Mouse (Mus musculus) liver, embryonic 11.5 days (tissue): ENCODE data around the gene Olfr45. TPM values are rescaled to one million over a fixed set of nuclear protein-coding genes. Genes with fewer than 3 reads are reported as not detected.
"Not testable (repeated sequence)": the region's sequence is repeated elsewhere in the genome, so short reads cannot be mapped to it uniquely, and the experiment has no call there.

Source experiments
- ATAC-seq: fragments of 200-750 bp; cut with Nextera tagmentation; replicated peaks from 2 replicates; pipeline ENCODE4 v1.8.0; 2017; ENCODE audit warnings: moderate number of reproducible peaks, mild to moderate bottlenecking, moderate TSS enrichment, moderate library complexity; ENCODE audit not compliant: low FRiP score
- DNase-seq: peaks from one replicate; pipeline ENCODE4 v3.0.0-alpha.2; 2017; ENCODE audit warnings: low spot score
- H3K27ac ChIP-seq: fragments of 300-500 bp; sonication (generic); 2 replicates; pipeline ENCODE4 v1.5.1; 2014; ENCODE audit warnings: mild to moderate bottlenecking, low read depth, low read length, control low read depth
- H3K27me3 ChIP-seq: fragments of 300-500 bp; sonication (generic); replicated peaks from 2 replicates; pipeline ENCODE4 v1.6.1; 2014; ENCODE audit warnings: low read length, mixed read lengths; ENCODE audit not compliant: control insufficient read depth, insufficient read depth
- H3K36me3 ChIP-seq: fragments of 300-500 bp; sonication (generic); 2 replicates; pipeline ENCODE4 v1.6.1; 2014; ENCODE audit warnings: mild to moderate bottlenecking, low read length, moderate library complexity, mixed read lengths; ENCODE audit not compliant: control insufficient read depth, insufficient read depth
- H3K4me1 ChIP-seq: fragments of 300-500 bp; sonication (generic); replicated peaks from 2 replicates; pipeline ENCODE4 v1.6.1; 2014; ENCODE audit warnings: low read length, mixed read lengths; ENCODE audit not compliant: control insufficient read depth, insufficient read depth
- H3K4me2 ChIP-seq: fragments of 300-500 bp; sonication (generic); 2 replicates; pipeline ENCODE4 v1.6.1; 2014; ENCODE audit warnings: mild to moderate bottlenecking, control low read depth, moderate library complexity
- H3K4me3 ChIP-seq: fragments of 300-500 bp; sonication (generic); 2 replicates; pipeline ENCODE4 v1.5.1; 2014; ENCODE audit warnings: low read depth, low read length, control low read depth
- H3K9ac ChIP-seq: fragments of 300-500 bp; sonication (generic); 2 replicates; pipeline ENCODE4 v1.6.1; 2014; ENCODE audit warnings: low read depth, low read length, control low read depth
- H3K9me3 ChIP-seq: fragments of 300-500 bp; sonication (generic); 2 replicates; pipeline ENCODE4 v1.6.1; 2016; ENCODE audit warnings: low read length, inconsistent platforms, mixed read lengths; ENCODE audit not compliant: control insufficient read depth
- WGBS: fragments of 180-500 bp; shearing (Covaris S2); extraction: QIAGEN DNeasy Blood & Tissue Kit; methylation state at CpG from one replicate; pipeline ENCODE4 v1.1.7; 2014; 5-methylcytosine and 5-hydroxymethylcytosine counted together
- polyA plus RNA-seq: library from polyadenylated mRNA; unstranded; fragments of >200 nt; fragmentation: Nextera tagmentation; extraction: Ambion mirVana; gene quantifications from 2 replicates; pipeline ENCODE4 v1.2.1, GENCODE M21; 2014

The Olfr45 gene
- polyA plus RNA-seq, result not detected in 2 replicates

DNA sequence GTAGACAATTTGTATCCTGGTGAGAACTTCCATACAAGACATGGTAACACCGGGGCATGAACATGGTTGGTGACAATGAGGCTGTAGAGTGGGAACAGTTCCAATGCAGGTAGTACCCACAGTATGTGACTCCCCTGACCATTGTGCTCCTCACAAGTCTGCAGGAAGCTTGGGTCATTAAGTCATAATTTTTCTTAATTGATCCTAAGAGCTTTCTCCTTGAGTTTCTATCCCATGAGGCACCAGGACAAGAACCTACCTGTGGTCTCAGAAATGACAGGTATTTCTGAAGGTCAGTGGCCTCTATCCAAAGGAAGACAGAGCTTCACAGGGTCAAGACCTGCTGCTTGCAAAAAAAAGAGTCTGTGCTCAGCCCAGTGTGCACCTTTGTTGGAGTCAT is at the start of gene Olfr45:
Gene Olfr45, plus strand, starts transcription at position 301 of the 400 bp plus-strand sequence.
- no peaks in the 10 kb centered on the region for H3K27me3 ChIP-seq
- no peak within 1 kb of the TSS for H3K4me3 ChIP-seq
- H3K4me1 ChIP-seq, result no peaks in the 10 kb centered on the region
- H3K4me2 ChIP-seq, result no peak within 1 kb of the TSS
- no peaks in the 10 kb centered on the region for H3K36me3 ChIP-seq
- 84% methylated on average over 1 of the region's 1 CpGs for WGBS
- no peak within 1 kb of the TSS for H3K27ac ChIP-seq
- H3K9ac ChIP-seq, result no peak within 1 kb of the TSS
- no peak for ATAC-seq
- H3K9me3 ChIP-seq, result no peaks in the 10 kb centered on the region
- DNase-seq, result no peak

DNA sequence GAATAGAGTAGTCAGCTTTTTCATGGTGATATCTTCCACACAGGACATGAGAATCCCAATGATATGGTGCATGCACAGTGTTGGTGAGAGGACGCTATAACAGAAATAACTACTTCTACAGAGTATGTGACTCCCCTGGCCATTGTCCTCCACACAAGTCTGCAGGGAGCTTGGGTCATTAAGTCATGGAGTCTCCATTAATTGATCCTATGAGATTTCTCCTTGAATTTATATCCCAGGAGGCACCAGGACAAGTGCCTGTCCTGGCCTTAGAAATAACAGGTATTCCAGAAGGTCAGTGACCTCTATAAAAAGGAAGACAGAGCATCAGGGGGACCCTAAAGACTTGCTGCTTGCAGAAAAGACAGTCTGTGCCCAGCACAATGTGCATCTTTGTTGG is 35.6 kb upstream of the Olfr45 start, which contains the start of gene Olfr53:
Gene Olfr53, plus strand, starts transcription at position 301 of the 400 bp plus-strand sequence.
- Histone ChIP-seq H3K4me3 (no peak within 1 kb of the TSS), H3K9me3 (no peaks in the 10 kb centered on the region), H3K4me2 (no peak within 1 kb of the TSS), H3K4me1 (no peaks in the 10 kb centered on the region), H3K27me3 (no peaks in the 10 kb centered on the region), H3K36me3 (no peaks in the 10 kb centered on the region), H3K9ac (no peak within 1 kb of the TSS), H3K27ac (no peak within 1 kb of the TSS)
- WGBS, result 73% methylated on average over 1 of the region's 1 CpGs
- ATAC-seq, result no peak
- no peak for DNase-seq

DNA sequence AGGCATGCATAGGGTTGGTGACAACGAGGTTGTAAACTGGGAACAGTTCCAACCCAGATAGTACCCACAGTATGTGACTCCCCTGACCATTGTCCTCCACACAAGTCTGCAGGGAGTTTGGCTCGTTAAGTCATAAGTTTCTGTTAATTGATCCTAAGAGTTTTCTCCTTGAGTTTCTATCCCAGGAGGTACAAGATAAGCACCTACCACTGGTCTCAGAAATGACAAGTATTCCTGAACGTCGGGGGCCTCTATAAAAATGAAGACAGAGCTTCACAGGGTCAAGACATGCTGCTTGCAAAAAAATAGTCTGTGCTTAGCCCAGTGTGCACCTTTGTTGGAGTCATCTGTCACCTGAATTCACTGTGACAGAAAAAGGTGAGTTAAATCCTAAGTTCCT is 22.1 kb upstream of the Olfr45 start, which contains the start of gene Olfr539:
Gene Olfr539, plus strand, starts transcription at position 301 of the 400 bp plus-strand sequence.
- Histone ChIP-seq H3K4me3 (no peak within 1 kb of the TSS), H3K4me1 (no peaks in the 10 kb centered on the region), H3K36me3 (no peaks in the 10 kb centered on the region), H3K4me2 (no peak within 1 kb of the TSS), H3K27me3 (no peaks in the 10 kb centered on the region), H3K27ac (no peak within 1 kb of the TSS), H3K9ac (no peak within 1 kb of the TSS), H3K9me3 (no peaks in the 10 kb centered on the region)
- DNase-seq (no peak), ATAC-seq (no peak)
- 65% methylated on average over 4 of the region's 4 CpGs for WGBS

DNA sequence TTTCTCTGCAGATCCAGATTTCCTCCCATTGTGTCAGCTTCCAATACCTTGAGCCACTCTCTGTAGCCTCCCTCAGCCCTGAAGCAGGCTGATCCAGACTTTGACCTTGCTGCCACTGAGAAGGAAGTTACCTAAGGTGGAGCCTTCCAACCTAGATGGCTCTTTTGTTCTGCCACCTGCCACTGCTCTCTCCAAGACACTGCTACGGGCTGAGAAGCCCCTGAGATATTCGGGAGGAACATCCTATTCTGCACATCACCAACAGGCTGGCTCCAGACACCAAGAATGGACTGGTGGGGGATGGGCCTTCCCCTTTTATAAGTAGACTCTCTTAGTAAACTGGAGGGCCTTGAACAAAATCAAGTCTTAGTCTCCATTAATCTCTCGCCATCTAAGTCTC is 11.1 kb upstream of the Olfr45 start:
- not testable (repeated sequence) for H3K9me3 ChIP-seq, H3K4me2 ChIP-seq, ATAC-seq, H3K4me1 ChIP-seq, H3K4me3 ChIP-seq, H3K27me3 ChIP-seq, DNase-seq, H3K27ac ChIP-seq, H3K36me3 ChIP-seq, H3K9ac ChIP-seq
- 68% methylated on average over 3 of the region's 3 CpGs for WGBS

DNA sequence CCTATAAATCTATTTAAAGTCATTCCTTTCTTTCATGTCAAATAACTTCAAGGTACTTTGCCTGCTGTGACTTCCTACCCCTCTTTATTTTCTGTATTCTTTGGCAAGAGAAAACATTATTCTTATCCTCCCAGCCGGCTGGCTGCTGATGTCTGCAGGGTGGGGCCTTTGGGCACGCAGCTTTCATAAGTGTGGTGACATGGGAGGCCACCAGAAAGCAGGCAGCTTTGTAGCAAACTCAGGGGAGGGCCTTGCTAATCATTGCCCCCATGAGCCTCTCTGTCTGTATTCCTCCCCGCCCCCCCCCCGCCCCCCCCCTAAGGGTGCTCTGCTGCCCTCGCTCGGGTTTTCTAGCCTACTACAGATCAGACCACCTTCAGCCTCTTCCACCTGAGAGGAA is 5.9 kb upstream of the Olfr45 start:
- no peak overlapping the region for H3K9ac ChIP-seq
- no peak overlapping the region for H3K4me3 ChIP-seq
- no peak overlapping the region for H3K27ac ChIP-seq
- ATAC-seq (no peak), DNase-seq (no peak)
- H3K4me1 ChIP-seq, result no peaks in the 10 kb centered on the region
- 9% methylated on average over 6 of the region's 6 CpGs for WGBS
- H3K9me3 ChIP-seq, result no peaks in the 10 kb centered on the region
- no peaks in the 10 kb centered on the region for H3K36me3 ChIP-seq
- no peaks in the 10 kb centered on the region for H3K27me3 ChIP-seq
- no peak overlapping the region for H3K4me2 ChIP-seq

DNA sequence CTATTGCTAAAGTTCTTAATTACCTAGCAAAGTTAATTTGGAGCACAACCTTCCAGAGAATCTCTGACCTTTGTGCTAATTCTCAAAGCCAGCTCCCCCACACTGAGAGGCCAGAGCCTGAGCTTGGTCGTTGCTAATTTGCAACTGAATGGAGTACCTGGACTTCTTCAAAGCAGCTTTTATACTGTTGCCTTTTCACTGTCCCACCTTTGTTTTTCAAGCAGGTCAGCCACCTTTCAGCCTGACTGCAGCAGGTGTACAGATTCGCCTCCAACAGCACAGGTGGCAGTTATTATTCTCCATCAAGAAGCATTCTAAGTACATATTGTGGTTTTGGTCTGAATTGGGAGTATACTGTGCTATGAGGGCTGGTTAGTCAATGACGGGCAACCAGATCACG is 2.2 kb upstream of the Olfr45 start:
- ATAC-seq, H3K4me2 ChIP-seq, H3K4me1 ChIP-seq, H3K4me3 ChIP-seq, H3K9ac ChIP-seq, H3K9me3 ChIP-seq, H3K36me3 ChIP-seq, H3K27ac ChIP-seq, DNase-seq, H3K27me3 ChIP-seq: not testable (repeated sequence)
- 62% methylated on average over 4 of the region's 4 CpGs for WGBS

DNA sequence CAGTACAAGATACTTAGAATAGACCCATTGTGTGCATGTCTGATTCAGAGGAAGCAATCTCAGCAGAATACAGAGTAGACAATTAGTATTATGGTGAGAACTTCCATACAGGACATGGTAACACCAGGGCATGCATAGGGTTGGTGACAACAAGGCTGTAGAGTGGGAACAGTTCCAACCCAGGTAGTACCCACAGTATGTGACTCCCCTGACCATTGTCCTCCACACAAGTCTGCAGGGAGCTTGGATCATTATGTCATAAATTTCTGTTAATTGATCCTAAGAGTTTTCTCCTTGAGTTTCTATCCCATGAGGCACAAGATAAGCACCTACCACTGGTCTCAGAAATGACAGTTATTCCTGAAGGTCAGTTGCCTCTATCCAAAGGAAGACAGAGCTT is 15.2 kb downstream of the Olfr45 start, which contains the start of gene Olfr541:
Gene Olfr541, plus strand, starts transcription at position 301 of the 400 bp plus-strand sequence.
- DNase-seq (no peak), ATAC-seq (no peak)
- Histone ChIP-seq H3K27ac (no peak within 1 kb of the TSS), H3K4me1 (no peaks in the 10 kb centered on the region), H3K27me3 (no peaks in the 10 kb centered on the region), H3K9me3 (no peaks in the 10 kb centered on the region), H3K4me3 (no peak within 1 kb of the TSS), H3K9ac (no peak within 1 kb of the TSS), H3K36me3 (no peaks in the 10 kb centered on the region), H3K4me2 (no peak within 1 kb of the TSS)

DNA sequence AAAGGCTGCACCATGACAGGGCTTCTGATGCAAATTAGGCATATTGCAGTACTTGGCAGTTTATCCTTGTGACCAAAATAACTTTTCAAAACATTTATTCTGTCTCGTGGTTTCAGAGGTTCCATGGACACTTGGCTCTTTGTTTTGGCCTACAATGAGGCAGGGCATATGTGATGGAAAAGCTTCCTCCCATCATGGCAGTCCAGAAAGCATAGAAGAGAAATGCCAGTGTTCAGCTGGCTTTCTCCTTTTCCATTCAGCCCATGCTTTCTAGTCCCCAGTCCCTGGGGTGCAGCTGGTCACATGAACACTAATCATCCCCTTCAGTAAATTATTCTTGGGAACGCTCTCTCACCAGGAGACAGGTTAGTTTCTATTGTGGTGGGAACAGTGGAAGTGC is 24.6 kb downstream of the Olfr45 start:
- no peaks in the 10 kb centered on the region for H3K4me1 ChIP-seq
- H3K27ac ChIP-seq, result no peak overlapping the region
- 76% methylated on average over 2 of the region's 2 CpGs for WGBS
- no peaks in the 10 kb centered on the region for H3K36me3 ChIP-seq
- no peak overlapping the region for H3K4me2 ChIP-seq
- no peak overlapping the region for H3K4me3 ChIP-seq
- H3K9me3 ChIP-seq, result no peaks in the 10 kb centered on the region
- DNase-seq, result no peak
- no peaks in the 10 kb centered on the region for H3K27me3 ChIP-seq
- ATAC-seq, result no peak
- H3K9ac ChIP-seq, result no peak overlapping the region

DNA sequence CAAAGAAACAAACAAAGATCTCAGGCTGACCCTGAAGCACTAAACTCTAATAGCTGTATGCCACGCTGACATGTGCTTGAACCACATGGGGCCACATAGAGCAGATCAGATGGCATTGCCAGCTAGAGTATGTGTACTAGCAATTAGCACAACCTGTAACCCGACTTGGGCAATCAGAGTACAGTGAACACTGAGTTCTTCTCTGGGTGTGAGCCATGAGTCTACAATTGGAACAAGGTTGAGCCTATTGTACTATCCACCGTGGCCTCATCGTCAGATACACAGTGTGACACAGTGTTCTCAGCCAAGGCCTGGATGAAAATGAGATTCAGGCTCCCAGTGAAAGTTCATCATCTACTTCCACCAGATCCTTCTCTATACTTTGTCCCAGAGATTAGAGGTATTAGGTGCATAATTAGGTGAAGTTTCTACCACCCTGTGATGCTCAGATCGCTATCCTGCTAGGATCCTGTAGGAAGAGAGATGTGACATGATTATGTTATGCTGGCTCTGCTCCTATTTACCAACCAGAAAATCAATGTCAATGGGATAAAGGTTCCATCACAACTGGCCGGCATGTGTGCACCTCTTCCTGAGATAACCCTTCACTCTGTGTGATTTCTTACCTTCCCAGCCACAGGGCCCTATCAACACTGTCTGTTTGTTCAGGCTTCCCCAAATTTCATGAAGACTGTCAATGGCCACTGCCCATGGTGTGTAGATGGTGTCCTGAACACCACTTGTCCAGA is 26.0 kb downstream of the Olfr45 start:
- Histone ChIP-seq H3K4me3 (no peak overlapping the region), H3K27me3 (no peaks in the 10 kb centered on the region), H3K36me3 (no peaks in the 10 kb centered on the region), H3K9ac (no peak overlapping the region), H3K9me3 (no peaks in the 10 kb centered on the region), H3K4me1 (no peaks in the 10 kb centered on the region), H3K4me2 (no peak overlapping the region), H3K27ac (no peak overlapping the region)
- WGBS, result 74% methylated on average over 6 of the region's 6 CpGs
- ATAC-seq, result no peak
- no peak for DNase-seq
